Mouse (Mus musculus): ENCODE results near the gene Gm49450.

Gm49450 gene

DNA sequence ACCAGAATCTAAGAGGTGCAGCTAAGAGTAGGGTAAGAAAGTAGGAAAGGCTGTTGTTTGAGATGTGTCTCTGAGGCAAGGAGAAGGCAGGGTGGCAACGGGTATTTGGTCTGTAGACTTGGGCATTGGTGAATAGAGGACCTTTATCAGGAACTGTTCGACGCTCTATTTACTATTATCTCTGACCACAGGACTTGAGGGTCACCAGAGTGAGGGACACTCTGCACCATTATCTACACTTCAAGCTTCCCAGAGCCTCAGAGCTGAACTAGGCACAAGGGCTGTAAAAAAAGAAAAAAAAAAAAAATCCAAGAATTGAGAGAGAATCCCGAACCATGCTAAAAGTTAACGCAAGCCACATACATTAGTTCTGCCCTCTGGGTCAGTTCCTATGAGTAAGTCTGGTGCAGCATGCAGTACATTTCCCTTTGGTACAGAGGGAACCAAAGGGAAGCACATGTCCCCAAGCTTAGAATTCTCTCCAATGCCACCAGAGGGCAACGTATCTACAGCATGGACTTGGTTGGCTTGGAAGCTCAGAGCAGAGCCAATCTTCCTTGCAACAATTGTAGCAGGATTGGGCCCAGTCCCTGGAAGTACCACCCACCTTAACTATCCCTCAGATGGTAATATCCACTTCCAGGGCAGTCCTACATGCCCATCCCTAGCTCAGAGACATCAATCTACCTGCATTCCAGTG, 61.3 kb downstream of the Gm49450 start:
- peak; percentile 84 for DNase-seq (ENCODE audit: low read depth)

DNA sequence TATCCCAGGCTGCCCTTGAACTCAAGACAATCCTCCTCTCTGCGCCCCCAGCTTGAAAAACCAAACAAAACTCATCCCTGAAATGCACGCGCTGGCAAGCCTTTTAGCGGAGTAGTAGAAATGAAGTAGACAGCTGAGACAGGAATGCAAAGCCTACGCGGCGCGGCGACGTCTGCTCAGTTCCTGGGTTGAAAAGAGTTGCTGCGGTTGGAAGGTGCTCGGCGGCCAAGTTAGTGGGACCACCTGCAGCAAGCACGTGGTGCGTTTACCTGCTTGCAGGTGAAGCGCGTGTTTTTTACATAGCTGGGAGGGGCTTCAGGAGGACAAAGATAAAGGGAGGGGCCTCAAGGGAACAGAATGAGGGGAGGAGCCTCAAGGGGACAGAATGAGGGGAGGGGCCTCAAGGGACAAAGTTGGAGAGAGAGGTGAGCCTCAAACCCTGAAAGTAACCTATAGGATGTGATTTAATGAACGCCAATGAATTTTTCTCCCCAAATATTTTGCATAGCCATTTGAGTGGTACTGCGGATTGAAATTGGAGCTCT, 62.1 kb downstream of the Gm49450 start:
- no peak for DNase-seq (ENCODE audit: low read depth)

DNA sequence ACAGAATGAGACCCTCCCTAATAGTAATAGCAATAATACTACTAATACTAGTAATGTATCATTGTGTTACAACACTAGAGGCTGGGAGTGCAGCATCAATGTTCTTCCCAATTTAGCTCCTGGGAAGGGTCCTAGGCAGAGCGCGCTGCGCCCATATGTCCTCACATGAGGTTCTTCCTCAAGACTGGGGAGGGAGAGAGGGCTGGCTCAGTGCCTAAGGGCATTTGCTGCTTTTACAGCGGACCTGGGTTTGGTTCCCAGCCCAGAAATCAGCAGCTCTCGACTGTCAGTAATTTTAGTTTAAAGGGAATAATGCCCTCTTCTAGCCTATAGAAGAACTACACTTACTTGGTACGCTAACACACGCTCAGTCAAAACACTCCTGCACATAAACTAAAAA, 65.8 kb downstream of the Gm49450 start:
- DNase-seq (ENCODE audit: low read depth) = no peak

DNA sequence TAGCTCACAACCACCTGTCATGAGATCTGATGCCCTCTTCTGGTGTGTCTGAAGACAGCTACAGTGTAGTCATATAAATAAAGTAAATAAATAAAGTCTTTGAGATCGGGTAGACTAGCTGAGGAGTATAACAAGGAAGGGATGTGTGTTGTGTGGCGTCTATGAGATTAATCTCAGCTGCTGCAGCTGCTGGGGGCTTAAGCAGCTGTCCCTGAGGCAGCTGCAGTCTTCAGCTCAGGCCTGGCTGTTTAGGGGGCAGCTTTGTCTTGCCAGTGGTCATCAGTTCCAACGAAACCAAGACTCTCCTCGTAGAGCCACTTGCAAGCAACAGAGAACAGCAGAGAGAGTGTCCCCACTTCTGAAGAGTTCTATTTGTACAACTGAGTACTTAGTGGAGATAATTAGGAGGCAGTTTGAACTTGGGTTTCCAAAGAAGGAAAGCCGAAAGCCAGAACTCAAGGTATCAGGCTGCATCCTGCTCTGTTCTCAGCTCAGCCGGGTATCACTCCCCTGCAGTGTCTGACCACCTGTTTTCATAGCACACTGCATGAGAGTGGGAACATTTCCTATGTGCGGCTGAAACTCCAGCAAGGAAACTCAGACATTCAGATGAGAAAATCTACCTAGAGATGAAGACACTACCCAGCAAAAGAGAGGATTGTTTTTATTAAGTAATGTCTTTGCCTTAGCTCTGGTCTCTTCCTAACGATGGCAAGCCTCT, 66.5 kb downstream of the Gm49450 start:
- no peak for DNase-seq (ENCODE audit: low read depth)

DNA sequence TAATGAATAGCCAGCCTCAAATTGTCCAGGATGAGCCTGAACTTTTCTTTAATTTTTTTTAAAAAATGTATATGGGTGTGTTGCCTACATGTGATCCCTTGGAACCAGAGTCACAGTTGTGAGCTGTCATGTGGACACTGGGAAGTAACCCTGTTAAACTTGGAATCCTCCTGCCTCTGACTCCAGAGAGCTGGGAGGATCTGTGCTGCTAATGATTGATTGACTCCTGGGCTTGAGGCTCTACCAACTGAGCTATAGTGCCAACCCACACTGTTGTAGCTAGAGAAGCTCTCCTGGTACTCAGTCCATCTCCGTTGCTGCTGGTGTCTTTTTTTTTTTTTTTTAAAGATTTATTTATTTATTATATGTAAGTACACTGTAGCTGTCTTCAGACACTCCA, 69.2 kb downstream of the Gm49450 start:
- DNase-seq (ENCODE audit: low read depth) = no peak

DNA sequence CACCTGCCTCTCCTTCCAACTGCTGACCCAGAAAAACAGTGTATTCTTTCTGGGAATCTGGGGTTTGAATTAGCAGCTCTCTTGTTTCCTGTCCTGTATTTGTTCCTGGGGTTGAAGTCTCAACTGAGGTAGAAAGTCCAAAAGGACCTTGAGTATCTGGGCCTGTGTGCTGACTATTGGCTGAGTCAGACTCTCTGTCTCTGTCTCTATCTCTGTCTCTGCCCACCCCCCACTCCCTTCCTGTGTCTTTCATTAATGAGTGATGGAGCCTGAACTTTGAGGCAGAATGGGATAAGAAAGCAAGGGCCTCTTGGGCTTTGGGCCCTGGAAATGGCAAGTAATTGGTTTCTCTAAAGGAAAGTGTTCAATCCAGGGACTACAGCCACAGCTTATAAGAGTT, 69.7 kb downstream of the Gm49450 start:
- DNase-seq (ENCODE audit: low read depth) = no peak
